Mouse (Mus musculus): ENCODE results near the gene Myh10.

The Myh10 gene

GRCm38 (mm10) chr11:68859943-68860593 is 168.7 kb downstream of the Myh10 start:
- no peak for DNase-seq (ENCODE audit: low spot score)

- DNase-seq (ENCODE audit: low spot score) = no peak
Measured at GRCm38 (mm10) chr11:68862260-68862659, 170.9 kb downstream of the Myh10 start.

GRCm38 (mm10) chr11:68863631-68864091 is 172.3 kb downstream of the Myh10 start:
- no peak for DNase-seq (ENCODE audit: low spot score)

GRCm38 (mm10) chr11:68864544-68865189 is 173.3 kb downstream of the Myh10 start:
- DNase-seq (ENCODE audit: low spot score) = peak; percentile 57

All from MN1 (cell line).